Mouse (Mus musculus): ENCODE data around the gene Palmd. TPM values are rescaled to one million over a fixed set of nuclear protein-coding genes. Genes with fewer than 3 reads are reported as not detected.

Palmd gene
- polyA plus RNA-seq, 1 experiment, result 24.5 TPM

DNA sequence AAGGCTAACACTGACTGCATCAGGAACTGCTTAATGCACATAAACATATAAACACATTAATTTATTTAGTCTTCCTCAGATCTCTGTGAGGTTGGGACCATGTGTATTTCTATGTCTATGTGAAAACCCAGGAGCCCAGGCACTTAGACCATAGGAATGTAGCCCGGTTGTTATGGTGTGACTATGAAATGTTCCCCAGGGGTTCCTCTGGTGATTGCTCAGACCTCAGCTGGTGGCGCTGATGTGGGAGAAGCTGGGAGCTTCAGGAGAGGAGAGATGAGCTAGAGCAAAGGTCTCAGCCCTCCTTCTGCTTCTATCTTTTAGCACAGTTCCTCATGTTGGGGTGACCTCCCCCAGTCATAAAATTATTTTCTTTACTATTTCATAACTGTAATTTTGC, 8.4 kb downstream of the Palmd start:
- DNase-seq (ENCODE audit: low read depth), result no peak

DNA sequence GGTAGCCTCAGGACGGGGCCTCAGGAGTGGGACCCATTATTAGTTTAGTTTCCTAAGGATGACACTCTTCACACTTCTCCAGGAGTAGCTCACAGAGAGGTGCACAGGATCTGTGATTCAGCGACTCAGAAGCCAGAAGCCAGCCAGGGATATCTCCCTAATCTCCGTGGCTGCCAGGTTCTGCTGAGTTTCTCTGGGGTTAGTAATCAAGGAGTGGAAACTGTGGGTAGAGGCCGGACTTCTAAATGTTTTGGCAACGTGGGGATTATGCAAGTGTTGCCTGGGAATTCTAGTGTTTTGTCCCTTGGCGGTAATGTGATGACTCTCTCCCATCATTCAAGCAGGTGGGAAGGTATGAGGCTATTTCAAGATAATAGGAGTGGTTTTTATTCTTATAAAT, 13.7 kb downstream of the Palmd start:
- no peak for DNase-seq (ENCODE audit: low read depth)

DNA sequence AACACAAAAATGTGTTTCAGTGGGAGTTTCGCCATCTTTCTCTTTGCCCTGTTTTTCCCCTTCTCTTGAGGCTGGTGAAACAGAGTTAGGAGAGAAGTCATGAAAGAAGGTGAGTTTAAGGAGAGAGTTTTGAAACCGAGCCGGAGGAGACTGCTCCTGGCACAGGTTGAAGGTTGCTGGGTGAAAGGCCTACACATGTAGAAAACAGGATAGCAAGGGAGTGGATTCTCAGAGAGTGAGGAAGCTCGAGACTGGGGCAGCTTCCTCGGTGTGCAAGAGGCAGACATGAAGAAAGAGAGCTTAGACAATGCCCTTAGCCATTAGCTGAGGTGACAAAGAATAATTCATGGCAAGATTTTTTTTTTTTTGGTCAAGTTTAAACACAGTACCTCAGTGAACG, 15.4 kb downstream of the Palmd start:
- DNase-seq (ENCODE audit: low read depth), result no peak

DNA sequence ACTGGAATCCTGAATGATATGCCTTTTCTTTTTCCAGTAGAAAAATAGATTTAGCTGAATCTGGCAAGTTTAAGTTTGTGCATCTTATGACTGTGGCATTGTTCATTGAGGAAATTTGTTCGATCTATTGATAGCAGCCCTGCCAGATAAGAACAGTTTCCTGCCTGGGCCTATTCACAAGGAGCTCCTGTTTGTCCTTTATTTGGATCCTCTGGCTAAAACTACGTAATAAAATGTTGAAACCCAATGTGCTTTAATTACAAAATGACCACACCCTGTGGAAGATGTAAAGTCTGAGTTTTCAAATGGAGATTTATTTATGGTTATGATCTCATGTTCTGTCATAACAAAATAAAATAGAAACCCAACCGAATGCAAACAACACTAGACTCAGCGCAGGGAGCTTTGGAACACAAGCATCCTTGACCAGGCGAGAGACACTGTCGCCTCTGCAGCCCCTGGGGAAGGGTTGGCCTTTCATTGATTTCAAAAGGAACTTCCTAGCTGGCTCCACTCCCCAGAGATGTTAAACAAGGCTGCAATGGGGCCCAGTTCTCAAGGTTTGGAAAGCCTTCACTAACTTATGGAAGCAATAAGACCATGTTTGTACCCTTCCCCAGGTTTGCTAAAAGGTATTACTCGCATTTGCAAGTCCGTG, 16.4 kb downstream of the Palmd start:
- no peak for DNase-seq (ENCODE audit: low read depth)

DNA sequence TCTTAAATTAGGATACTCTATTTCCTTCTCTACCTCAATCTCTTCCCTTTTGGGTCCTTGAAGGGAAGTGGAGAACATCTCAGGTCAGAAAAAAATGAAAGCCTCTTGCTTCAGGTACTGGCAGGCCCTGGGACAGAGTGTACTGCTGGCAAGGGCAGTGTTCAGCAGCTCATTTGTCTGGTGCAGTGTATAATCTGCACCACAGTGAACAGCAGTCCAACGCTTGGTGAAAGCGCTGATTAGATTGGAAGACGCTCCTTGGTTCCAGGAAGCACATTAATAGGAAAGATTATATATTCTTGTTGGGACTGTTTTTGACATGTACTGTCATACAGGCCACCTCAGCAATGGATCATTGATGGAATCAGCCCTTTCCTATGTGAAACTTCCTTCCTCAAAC, 17.3 kb downstream of the Palmd start:
- no peak for DNase-seq (ENCODE audit: low read depth)

DNA sequence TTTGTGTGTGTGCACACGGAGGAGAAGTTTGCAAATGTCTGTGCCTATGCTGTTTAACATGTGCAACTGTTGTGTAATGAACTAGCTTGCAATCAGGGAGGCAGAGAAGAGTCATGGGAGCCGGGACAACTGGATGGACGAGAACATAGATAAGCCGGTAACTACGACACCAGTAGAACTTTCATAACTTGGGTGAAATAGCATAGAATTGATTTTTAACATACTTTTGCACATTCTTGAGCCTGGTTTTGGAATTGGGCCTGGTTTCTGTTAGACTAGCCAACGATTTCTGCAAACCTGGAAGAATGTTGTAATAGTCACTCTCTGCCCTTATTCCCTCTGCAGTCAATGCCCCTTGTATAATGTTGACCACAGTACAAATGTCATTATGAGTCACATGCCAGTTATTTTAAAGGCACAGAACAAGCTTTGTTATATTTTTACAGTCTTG, 18.1 kb downstream of the Palmd start:
- DNase-seq (ENCODE audit: low read depth), result peak; percentile 90

DNA sequence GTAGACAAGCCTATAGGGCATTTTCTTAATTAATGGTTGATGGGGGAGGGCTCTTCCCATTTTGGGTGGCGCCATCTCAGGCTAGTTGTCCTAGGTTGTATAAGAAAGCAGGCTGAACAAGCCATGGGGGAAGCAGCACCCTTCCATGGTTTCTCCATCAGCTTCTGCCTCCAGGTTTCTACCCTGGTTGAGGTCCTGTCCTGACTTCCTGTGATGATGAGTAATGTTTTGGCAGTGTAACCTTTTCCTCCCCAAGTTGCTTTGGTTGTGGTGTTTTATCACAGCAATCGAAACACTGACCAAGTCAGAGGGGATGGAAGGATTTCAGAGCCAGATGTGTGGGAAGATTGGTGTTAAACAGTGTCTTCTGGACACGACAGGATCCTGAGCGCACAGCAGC, 22.3 kb downstream of the Palmd start:
- DNase-seq (ENCODE audit: low read depth), result no peak

DNA sequence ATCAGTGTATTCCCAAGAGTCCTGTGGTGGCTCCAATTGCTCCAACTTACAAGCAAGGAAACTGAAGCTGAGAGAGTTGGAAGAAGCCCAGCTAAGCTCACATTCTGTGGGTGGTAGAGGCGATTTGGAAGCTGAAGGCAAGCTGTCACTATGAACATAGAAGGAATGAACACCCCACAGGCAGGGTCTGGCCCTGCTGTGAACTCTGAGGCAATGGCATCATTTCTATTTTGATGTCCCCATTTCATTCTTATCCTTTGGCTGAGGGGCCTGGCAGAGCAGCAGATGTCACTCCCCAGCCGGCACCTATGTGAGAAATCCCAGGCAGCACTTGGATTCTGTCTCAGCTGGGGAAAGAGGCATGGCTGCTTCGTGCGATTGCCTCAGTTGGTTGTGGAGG, 25.4 kb downstream of the Palmd start:
- DNase-seq (ENCODE audit: low read depth), result no peak

DNA sequence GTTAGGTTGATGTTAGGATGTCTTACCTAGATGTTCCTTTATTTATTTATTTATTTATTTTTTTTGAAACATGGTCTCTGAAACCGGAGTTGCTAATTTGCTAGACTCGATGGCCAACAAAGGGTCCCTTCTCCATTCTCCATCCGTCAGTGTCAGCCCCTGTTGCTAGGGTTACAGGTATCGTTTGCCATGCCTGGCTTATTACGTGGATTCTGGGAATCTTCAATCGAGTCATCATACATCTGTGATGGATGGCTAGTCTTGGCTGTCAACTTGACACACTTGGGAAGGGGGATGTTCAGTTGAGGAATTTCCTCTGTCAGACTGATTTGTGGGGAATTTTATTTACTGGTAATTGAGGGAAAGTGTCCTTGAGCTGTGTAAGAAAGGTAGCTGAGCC, 26.0 kb downstream of the Palmd start:
- DNase-seq (ENCODE audit: low read depth), result no peak

DNA sequence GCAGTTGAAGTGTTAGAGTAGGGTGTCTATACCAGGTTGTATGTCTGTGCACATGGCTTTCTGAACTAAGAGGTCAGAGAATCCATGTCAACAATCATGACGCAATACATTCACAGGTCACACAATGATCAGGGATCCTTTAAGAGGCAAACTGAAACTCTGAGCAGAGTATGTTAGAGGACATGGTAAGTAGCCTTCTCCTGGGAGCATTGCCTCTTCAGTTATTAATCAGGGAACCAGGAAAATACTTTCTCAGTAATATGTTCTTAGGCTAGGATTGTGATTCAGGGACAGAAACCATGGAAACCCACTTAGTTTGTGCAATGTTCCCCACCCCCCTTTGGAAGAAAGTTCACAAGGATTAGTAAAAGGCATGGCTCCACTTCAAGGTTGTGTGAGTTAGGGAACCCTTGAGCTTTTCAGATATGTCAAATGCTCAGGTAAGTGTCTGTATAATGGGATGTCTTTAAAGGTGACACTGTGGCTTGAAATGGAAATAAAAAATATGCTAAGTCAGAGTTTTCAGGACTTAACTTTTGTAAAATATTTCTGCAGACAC, 27.1 kb downstream of the Palmd start:
- no peak for DNase-seq (ENCODE audit: low read depth)

DNA sequence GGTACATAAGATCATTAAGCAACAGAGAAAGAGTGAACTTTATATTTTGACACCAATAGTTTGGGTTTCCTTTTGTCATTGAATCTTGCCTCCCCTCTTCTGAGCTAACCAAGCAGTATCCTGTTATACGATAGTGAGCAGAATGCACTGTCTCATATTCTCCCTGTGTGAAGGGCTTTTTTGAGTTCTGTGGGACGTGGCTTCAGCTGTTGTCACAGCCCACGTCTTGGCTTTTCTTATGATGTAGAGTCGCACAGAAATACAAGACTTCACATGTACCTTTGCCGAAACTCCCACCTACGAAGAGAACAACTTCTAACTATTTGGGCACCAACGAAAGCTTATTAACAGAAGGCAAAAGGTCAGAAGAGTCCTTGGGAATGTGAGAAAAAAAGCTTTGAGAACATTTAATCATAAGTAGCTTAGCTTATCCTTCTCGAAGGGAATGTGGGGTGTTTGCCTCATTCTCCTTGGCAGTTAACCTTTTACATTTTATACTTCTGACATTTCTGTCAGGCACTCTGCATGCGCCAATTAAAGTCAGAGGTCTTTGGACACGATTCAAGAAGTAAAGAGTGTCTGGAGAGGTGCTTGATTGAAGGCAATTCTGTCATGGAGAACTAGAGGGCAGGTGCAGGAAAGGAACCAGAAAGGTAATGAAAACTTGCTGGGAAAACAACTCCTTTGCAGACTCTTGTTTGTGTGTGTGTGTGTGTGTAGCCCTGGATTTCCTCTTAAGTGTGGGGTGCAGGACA, 27.8 kb downstream of the Palmd start:
- DNase-seq (ENCODE audit: low read depth), result no peak

DNA sequence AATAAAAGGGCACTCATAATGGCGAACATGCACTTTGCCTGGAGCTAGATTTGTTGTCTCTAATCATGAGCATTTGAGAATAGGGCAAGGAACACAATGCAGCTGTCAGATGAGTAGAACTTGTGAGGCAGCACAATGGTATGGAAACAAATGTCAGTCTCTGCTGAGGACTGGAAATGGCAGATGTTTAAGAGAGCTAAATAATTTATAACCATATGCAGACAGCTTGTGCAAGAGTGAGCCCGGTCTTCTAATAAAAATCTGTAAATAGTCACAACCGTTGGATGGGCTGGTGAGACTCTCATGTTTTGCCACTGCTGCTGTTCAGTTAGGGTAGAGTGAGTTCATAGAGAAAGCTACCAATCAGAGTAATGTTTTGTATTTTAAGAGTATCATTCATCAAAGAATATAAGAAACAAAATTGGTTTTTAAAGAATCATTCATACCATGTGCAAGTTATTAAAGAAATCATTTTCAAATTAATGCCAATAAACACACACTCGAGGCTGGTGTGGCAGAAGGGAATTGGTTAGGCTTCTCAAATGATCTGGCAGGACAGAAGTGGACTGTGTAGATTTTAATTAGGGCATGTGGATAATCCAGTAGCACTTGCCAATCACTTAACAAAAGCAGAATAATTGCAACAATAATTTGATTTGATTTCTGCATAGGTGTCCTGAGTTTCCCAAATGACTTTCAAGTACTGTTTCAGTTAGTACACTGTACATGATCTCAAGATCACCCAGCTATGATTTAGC, 31.7 kb downstream of the Palmd start:
- DNase-seq (ENCODE audit: low read depth), result no peak

DNA sequence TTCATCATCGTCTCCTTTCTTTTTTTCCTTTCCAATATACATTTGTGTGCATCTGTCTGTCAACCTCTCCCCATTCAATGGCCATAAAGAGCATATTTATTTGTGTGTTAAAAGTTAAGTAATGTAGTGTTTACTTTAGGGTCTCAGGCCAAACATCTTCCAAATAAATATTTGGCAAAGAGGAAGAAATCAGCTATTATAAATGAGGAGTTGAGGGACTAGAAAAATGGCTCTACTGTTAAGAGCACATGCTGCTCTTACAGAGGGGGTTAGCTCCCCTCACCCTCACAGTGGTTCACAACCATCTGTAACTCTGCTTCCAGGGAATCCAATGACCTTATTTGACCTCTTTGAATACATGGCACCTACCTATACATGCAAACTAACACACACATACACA, 35.6 kb downstream of the Palmd start:
- DNase-seq (ENCODE audit: low read depth), result no peak

DNA sequence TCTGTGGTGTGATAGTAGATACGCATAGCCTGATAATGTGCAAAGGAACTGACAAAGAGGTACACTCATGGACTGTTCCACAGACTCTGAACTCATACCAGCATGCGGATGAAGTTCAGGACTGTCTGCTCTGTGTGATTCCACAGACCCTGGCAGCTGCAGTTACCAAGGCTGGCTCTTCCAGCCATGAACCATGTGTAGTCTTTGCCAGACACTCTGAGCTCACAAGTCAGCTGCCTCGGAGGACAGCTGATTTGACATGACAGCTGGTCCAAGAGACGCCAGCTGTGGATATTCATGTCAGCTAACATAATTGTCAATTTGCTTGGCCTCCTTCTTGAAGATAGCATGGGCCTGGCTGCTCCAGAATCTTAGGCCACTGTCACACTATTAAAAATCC, 39.8 kb downstream of the Palmd start:
- no peak for DNase-seq (ENCODE audit: low read depth)

DNA sequence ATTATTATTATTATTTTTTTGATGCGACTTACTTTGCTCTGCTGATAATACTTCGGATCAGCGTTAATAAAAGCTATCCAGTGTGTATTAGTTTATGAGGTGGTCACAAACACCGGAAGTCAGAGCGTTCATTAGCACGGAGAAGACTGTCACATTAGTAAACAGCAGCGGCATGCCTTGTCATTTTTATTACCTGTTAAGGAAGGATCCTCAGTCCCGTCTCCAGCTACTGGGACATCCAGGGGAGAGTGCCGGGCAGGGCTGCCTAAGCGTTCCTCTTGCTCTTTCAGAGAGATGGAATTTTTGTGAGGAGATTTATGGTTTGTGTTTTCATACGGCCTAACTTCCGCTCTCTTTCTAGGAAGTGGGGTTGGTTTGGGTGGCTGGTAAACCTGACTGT, 45.7 kb downstream of the Palmd start:
- no peak for DNase-seq (ENCODE audit: low read depth)

DNA sequence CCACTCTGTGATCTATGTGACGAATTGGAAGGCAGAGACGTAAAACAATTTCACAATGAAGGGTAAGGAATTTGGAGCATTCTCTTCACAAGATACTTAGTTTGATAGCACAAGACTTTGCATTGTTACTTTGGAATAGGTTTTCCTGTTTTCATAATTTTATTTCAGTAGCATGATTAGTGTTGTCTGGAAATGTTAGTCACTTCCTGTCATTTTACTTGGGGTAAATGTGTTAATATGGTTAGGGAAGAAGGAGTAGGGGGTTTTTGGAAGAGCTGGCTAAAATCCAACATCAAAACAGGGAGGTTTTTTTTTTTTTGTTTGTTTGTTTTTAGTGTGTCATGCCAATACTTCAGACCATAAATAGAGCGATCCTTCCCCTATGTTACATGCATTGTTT, 47.3 kb downstream of the Palmd start:
- no peak for DNase-seq (ENCODE audit: low read depth)

DNA sequence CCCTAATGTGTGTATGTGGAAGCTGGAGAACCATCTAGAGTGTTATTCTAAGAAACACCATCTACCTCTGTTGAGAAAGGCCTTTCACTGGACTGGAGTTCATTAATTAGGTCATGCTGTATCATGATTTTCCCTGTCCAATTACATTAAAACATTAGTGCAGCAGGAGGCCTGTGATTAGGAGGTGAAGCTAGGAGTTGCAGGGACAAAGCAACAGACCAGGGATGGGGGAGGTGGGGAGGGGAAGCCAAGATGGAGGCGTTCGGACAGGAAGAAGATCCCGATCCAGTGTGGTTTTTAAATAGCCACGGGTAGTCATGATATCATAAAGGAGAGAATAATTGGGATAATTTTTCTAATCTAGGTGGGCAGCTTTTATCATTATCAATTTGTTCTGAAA, 51.8 kb downstream of the Palmd start:
- no peak for DNase-seq (ENCODE audit: low read depth)

DNA sequence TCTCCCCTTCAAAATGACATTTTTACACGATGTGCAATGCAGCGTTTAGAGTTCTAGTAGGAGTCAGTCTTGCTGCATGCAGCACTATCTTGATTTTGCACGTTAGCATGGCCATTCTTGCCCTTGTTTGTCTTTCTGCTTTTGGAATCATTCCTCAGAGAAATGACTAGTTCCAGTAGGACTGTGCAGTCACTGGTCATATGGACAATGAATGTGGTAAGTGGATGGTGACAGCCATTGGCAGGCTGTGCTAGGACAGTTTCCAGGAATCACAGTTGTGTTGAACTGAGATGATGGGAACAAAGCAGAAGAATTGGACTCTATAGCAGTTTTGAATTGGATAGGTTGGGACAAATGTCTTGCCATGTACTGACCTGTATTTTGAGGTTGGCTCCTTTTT, 53.9 kb downstream of the Palmd start:
- no peak for DNase-seq (ENCODE audit: low read depth)

DNA sequence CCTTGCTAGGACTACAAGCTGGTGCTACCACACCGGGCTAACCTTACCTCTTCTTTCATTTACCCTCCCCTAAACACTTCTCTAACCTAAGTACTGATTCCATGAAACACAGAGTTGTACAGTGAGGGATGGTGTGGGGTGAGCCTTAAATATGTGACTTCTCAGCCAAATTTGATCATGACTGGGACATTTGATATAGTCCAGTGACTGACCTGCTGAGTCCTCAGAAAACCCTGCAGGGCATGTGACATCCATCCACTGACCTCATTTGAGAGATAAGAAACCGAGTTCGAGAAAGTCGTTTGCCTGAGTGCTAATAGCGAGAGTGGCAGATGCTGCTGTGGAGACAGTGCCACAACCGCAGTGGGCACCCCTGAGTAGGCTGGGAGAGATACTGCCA, 54.4 kb downstream of the Palmd start:
- DNase-seq (ENCODE audit: low read depth), result no peak

DNA sequence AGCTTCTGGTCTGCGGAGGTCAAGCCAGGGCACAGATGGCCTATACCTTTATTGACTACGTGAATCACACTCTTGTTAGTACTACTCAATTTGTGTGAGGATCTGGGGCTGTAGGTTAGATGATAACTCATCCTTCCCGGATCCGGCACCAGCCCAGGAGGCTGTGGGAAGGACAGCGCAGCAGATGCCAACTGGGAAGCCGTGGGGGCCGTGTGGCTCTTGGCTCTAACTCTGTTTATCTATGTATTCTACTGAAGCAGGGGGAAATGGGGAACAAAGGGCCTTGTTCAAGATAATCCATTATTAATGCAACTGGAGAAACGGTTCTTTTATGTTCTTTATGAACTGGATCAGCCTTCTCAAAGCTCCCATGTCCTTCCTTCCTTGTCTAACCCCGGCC, 62.2 kb downstream of the Palmd start:
- DNase-seq (ENCODE audit: low read depth), result no peak

DNA sequence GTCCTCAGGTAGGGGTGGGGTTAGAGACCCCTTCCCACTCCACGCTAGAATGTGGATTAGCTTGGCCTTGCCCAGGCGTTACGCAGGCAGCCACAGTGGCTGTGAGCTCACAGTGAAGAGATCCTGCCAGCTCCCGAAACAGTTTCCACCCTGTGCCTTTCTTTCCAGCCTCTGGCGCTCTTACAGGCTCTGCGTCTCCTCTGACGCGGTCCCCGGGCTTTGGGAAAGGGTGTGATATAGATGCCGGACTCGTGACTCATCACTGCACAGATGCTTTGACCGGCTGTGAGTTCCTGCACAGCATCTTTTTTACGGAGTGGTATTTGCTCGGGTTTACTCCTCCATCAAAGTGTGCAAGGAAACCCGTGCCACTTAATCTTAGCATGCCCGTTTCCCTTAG, 62.9 kb downstream of the Palmd start:
- DNase-seq (ENCODE audit: low read depth), result no peak

DNA sequence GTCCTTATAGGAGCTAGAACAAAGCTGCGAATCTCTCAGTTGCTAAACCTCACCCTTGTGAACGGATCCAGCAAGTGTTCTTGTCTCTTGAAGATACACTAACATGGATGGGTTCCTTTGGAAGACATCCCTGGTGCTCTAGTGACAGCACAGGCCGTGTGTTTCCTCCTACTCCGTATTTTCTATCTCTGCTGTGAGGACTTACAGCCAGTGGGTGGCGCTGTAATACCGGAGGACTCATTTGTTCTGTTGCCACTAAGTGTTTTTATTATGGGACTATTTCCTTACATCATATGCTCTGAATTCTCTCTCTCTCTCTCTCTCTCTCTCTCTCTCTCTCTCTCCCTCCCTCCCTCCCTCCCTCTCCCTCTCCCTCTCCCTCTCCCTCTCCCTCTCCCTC, 64.6 kb downstream of the Palmd start:
- DNase-seq (ENCODE audit: low read depth), result no peak

DNA sequence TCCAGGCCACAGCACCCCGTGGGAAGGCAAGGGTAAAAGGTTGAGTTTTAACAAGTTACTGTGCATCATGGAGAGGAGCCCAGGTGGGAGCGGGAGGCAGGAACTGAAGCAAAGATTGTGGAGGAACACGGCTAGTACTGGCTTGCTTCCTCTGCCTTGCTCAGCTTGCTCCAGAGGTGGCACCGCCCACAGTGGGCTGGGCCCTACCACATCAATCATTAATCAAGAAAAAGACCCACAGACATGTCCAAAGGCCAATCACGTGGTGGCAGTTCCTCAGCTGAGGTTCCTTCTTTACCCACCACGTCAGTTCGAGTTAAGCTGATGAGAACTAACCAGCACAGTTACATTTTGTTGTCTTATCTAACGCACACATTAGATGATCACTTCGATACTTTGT, 75.9 kb downstream of the Palmd start:
- no peak for DNase-seq (ENCODE audit: low read depth)
